Mouse (Mus musculus): Measurements from ENCODE around the gene Ptx4.
"Not testable (repeated sequence)": the region's sequence is repeated elsewhere in the genome, so short reads cannot be mapped to it uniquely, and the experiment has no call there.

Ptx4 gene

GRCm38 (mm10) chr17:25115664-25116432 lies 4.7 kb upstream of the Ptx4 start, which contains the start of gene Telo2:
TSS of gene Telo2 (minus strand) at chr17:25115967.
- DNase-seq (ENCODE audit: low spot score in 2 of 2) = peak; percentile 78 to 92

DNA sequence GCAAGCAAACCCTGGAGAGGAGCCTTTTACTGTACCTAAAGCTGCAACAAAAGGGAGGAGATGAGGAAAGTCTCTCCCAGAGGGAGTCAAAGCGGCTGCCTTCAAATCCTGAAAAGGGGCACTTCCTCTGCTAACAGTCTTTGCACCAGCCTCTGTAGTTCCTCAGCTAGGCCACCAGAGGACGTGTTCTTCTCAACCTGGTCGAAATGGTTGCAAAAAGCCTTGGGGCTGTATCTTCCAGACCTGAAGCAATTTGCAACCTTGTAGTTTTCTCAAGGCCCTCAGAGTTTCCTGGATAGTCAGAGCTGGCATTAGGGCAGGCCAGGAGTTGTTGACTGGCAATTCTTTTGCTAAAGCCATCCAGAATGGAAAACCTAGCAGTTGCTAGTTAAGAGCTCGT lies 3.3 kb upstream of the Ptx4 start:
- DNase-seq (ENCODE audit: low spot score in 2 of 2) = peak in 1 of 2 experiments; percentile 15

DNA sequence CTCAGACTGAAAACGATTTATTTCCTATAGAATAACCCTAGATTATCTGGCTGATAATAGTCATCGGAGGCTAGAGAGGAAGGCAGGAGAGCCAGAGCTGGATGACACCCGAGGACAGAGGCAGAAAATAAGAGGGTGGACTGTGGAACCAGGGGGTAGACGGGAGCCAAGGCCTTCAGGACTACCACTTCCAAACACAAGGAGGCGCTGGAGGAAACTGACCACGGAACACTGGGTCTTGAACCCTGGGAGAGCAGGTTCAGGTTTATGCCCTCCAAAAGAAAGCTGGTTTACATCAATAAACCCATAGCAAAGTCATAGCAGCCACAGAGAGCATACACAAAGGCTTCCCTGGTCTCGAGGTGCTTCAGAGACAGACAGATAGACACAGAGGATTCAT lies 3.4 kb downstream of the Ptx4 start:
- no peak for DNase-seq (ENCODE audit: low spot score in 2 of 2)

- not testable (repeated sequence) for DNase-seq (ENCODE audit: low spot score in 2 of 2)
Observed at GRCm38 (mm10) chr17:25125442-25126060, 5.0 kb downstream of the Ptx4 start.

DNA sequence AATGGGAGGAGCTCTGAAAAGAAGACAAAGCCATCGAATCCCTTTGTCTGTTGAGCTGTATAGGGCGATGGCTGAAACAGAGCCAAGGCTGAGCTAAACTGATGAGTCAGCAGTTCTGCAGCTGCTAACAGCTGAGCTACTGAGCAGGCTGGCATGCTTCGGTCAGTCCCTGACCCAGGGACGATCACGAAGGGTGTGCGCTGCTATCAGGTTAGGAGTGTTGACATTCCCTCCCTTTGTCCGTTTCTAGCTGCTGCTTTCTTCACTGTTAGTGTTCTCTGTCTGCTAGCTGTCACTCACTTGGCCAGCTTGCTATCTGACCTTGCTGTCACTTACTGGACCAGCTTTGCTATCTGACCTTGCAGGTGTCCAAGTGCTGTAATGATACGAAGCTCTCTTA lies 6.5 kb downstream of the Ptx4 start:
- peak in 1 of 2 experiments; percentile 22 for DNase-seq (ENCODE audit: low spot score in 2 of 2)

- no peak for DNase-seq (ENCODE audit: low spot score in 2 of 2)
Observed at GRCm38 (mm10) chr17:25127681-25128080, 7.1 kb downstream of the Ptx4 start.

GRCm38 (mm10) chr17:25130060-25130459 lies 9.5 kb downstream of the Ptx4 start:
- no peak for DNase-seq (ENCODE audit: low spot score in 2 of 2)

- DNase-seq (ENCODE audit: low spot score in 2 of 2) = peak; percentile 76 to 95
Observed at GRCm38 (mm10) chr17:25133275-25133698, 12.7 kb downstream of the Ptx4 start, which contains the start of gene Clcn7. TSS of gene Clcn7 (plus strand) at chr17:25133391.

DNA sequence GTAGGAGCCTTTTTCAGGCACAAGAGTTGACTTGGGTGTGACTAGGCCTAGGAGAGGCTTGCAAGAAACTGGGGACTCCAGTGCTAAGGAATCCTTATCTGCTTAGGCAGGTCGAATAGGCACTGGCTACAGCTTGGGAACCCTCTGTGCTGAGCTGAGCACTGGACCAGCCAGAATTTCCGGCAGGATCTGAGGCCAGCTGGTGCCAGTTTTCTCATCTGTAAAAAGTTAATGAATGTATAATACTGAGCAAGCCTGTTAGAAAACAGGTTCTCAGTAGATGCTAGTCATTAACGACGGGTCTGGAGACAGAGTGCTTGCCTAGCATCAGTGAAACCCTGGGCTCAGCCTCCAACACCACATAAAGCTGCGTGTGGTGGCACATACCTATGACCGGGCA lies 15.1 kb downstream of the Ptx4 start:
- no peak for DNase-seq (ENCODE audit: low spot score in 2 of 2)

- DNase-seq (ENCODE audit: low spot score in 2 of 2) = no peak
Observed at GRCm38 (mm10) chr17:25138803-25139202, 18.2 kb downstream of the Ptx4 start.

- DNase-seq (ENCODE audit: low spot score in 2 of 2) = no peak
Observed at GRCm38 (mm10) chr17:25139960-25140359, 19.4 kb downstream of the Ptx4 start.

DNA sequence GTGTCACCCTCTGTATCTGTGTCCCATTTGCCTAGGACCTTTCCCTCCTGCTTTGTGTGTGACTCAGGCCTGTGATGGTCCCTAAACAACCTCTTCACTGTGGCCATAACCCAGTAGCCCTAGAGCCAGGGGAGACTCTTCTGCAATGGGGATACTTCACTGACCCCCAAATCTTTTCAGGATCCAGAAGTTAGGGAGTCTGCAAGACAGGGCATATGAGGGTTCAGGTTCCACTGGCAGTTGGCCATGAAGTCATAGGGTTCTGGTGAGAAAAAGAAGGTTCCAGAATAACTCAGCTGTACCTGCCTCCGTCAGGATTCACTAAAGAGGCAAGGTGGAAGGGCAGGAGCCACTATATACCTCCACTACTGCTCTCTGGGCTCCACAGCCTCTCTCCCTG lies 41.6 kb downstream of the Ptx4 start, which contains the start of gene Ccdc154:
Gene Ccdc154, plus strand, starts transcription at position 301 of the 400 bp plus-strand sequence.
- no peak for DNase-seq (ENCODE audit: low spot score in 2 of 2)

DNA sequence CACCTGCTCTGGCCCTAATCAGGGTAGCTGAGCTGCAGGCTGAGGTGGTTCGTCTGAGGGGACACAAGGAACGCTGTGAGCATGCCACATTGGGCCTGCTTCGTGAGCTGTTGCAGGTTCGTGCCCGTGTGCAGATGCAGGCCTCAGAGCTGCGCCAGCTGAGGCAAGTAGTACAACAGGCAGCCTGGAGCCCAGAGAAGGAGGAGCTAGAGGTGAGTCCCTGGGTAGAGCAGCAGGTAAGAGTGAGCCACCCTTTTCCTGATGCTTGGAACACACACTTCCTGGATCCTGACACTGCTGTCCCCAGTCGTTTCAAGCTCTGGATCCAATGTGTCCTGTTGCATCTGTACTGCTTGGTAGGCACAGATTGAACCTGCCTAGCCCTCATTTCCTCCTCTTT lies 42.8 kb downstream of the Ptx4 start:
- no peak for DNase-seq (ENCODE audit: low spot score in 2 of 2)

DNA sequence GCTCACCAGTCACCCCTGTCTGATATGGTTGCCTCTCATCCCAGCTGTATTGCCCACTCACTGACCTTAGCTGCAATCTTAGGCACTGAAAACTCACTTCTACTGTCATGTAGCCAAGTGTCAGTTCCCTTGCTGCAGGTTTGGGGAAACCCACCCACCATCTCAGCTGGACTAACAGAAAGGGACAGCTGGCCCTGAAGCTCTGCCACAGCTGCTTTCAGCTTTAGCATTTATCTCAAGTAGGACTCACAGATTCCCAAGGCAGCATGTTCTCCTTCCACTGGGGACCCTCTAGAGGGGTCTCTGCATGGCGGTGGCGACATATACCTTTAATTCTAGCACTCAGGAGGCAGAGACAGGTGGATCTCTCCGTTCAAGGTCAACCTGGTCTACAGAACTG lies 44.2 kb downstream of the Ptx4 start:
- no peak for DNase-seq (ENCODE audit: low spot score in 2 of 2)

DNA sequence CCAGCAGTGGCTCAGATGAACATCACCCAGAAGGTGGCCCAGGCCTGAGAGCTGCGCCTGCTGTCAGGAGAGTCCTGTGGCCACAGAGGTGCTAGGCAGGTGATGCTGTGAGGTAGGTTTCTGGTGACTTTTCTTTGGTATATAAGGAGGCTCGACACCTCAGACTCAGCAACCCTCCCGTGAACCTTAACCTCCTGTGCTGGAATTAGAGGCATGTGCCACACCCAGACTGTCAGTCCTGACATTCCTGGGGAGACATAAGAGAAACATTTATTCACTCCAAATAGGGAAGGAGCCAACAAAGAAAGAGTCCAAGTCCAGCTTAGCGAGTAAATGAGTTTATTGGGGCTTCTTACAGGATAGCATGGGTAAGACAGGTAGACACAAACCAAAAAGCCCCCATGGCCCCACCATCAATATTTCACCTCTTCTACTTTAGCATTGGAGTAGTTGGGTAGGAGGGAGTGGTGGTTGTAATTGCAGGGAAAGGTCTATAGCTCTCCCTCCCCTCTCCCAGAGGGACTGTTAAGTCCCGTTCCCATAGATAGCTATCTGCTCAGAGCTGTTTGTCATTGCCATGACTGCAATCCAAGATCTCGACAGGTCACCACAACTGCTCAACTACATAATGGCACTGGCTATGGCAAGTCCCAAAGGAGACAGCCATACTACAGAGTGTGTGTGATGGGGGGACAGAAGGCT lies 45.6 kb downstream of the Ptx4 start:
- no peak for DNase-seq (ENCODE audit: low spot score in 2 of 2)

- DNase-seq (ENCODE audit: low spot score in 2 of 2) = no peak
Observed at GRCm38 (mm10) chr17:25169706-25170105, 49.1 kb downstream of the Ptx4 start.

GRCm38 (mm10) chr17:25172558-25172957 lies 52.0 kb downstream of the Ptx4 start:
- no peak for DNase-seq (ENCODE audit: low spot score in 2 of 2)

Measured in left cerebral cortex, adult 9 months (tissue).